Mouse (Mus musculus): ENCODE data around the gene Pus10. TPM values are rescaled to one million over a fixed set of nuclear protein-coding genes. Genes with fewer than 3 reads are reported as not detected.

The Pus10 gene
- 10 to 100 TPM; 17.1 to 20.4 TPM for polyA plus RNA-seq (2017; shearing (Covaris generic))

DNA sequence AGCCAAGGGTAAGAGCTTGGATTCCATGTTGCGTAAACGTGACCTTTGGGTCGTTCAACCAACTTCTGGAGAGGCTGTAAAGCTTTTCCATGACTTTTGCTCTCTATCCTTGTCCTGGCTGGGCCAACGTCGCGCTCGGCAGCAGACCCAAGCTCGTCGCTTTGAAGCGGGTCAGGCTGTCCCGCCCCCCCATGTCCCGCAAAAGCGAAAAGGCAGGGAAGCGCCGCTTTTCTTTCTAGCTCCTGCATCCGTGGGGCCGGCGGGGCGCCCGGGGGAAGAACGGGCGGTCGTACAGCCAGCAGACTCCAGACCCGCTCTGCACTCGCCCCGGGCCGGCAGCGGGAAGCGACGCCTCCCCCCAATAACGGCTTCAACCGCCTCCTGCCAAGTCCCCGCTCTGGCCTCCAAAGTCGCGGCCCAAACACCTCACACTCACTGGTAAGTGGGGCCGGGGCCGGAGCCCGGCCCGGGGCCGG lies at the start of gene Pus10:
Gene Pus10 (plus strand): TSS at position 364 of the 476 bp plus-strand sequence.

DNA sequence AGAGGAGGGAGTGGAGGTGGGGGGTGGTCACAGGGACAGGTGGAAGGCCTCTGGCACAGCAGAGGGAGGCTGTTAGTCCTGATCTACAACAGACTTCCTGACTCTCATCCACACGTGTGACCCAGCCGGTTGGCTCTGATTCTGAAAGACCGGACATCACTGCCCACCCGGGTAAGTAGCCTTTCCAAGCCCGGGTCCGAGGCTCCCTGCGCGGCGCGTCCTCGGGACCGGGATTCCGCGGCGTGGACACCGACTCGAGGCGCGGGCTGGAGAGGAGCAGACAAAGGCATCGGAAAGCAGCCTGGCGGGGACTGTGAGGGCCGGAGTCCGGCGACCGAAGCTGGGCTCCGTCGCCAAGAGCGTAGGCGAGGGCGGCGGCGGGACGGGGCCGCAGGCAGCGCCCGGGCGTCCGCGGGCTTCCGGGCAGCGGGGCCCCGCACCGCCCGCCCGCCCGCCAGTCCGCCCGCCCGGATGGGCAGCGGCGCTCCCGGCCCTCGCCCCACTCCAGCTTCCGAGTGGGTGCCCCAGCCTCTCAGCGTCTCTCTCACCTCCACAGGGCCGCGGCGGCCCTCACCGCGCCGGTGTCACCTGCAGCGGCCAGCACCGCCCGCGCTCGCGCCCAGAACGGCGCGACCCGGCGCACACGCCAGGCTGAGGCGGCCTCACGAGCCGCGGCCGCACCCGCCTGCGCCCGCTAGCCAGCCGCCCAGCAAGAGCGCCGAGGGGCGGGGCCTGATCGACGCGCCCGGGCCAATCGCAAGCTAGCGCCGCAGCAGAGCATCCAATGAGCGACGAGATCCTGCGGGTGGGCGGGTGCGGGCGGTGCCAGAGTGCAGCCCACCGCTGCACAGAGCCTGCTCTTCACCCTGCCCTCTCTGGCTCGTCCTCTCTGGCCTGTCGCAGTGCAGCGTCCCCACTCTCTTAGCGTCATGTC lies 32.3 kb upstream of the Pus10 start, which contains the start of gene 0610010F05Rik:
Gene 0610010F05Rik (minus strand): TSS at position 695 of the 934 bp plus-strand sequence.

DNA sequence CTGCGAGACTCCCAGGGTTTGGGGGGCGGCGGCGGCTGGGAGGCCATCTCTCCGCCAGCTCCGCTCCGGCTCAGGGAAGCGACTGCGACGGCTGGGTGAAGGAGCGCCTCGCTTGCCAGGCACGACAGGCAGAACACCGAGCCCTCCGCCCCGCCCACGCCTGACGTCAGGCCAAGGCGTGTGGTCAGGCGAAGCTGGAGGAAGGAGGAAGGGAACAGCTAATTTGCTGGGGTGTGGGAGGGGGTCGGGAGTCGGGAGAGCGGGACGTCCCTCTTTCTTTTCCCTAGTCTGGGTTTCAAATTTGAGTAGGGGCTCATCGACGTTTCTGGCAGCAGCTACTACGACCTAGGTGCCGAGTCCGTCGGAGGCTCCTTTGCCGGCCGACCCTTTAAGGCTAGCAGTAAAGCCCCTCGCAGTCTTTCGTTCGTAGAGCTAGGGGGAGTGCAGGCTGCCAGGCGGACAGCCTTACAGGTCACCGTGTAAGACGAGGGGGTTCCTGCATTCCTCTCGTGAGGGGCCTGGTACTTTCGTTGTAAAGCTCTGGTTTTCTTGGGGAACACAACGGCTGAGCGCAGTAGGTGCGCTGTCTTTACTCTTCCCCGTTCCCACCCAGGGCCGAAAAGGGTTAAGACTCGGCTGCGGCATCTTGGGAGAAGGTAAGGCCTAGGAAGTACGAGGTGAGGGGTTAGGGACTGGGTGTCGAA lies 476 bp downstream of the Pus10 start, which contains the start of gene Pex13:
Gene Pex13 (minus strand): TSS at position 162 of the 704 bp plus-strand sequence.

DNA sequence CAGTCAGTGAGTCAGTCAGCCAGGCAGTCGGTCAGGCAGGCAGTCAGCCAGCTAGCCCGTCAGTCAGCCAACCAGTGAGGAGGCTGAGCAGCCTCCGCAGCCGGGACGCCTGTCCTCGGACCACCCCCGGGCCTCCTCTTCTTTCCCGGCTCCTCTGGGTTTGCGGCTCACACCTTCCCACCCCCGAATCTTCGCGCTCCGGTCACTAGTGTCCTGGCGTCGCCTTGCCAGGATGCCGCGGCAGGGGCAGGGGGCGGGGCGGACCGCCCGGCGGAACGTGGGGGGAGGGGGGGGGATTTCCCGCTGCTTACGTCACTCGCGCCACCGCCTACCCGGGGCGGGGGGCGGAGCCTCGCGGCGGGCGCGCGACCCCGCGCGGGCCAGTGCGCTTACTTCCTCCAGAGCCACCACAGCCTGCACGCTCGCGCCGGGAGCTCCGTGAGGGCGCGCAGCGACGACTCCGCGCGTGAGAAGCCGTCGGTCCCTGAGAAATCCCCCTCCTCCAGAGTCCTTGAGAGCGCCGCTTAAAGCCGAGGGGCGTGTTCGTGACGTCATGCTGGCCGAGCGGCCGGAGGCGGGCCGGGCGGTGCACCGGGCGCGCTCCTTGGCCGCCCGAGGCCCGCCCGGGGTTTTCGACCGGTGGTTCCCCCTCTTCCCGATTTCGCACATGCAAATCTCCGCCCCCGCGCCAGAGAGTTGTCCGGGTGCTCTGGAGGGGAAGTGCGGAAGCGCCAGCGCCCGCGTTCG lies 105.5 kb downstream of the Pus10 start, which contains the start of gene Rel:
Gene Rel (minus strand): TSS at position 211 of the 747 bp plus-strand sequence.

Other genes with a start within 250 kb of the Pus10 start
- 10 to 100 TPM; 50.6 to 53.2 TPM for gene Ahsa2, start 167.6 kb upstream of the Pus10 start, polyA plus RNA-seq (2017; shearing (Covaris generic))
- not detected for gene 1700093K21Rik, start 144.5 kb upstream of the Pus10 start, polyA plus RNA-seq (2017; shearing (Covaris generic))
- 1 to 10 TPM; 6.4 to 7.2 TPM for gene 0610010F05Rik, start 32.0 kb upstream of the Pus10 start, polyA plus RNA-seq (2017; shearing (Covaris generic))
- 10 to 100 TPM; 23.3 to 31.1 TPM for gene Pex13, start 285 bp downstream of the Pus10 start, polyA plus RNA-seq (2017; shearing (Covaris generic))
- gene Rel, start 105.3 kb downstream of the Pus10 start, polyA plus RNA-seq (2017; shearing (Covaris generic)) = 10 to 100 TPM; 16.2 to 23.7 TPM
- gene Papolg, start 229.6 kb downstream of the Pus10 start, polyA plus RNA-seq (2017; shearing (Covaris generic)) = 10 to 100 TPM; 31.0 to 43.4 TPM